Comparison of ENCODE assay signal across 8 mouse cellular contexts in the genomic region with DNA sequence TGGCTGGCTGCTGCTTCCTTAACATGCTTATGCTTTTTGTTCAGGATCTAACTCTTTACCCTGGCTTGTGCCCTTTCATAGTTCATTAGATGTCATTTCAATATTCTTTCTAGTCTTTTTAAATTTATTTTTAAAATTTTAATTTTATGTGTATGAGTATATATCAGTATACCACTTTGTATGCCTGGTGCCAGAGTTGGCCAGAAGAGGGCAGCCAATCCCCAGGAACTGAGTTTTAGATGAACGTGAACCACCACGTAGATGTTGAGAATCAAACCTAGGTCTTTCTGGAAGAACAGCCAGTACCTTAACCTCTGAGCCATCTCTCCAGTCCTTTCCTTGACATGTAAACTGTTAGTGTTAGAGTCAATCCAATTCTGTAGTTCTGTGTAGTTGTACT. TPM values are rescaled to one million over a fixed set of nuclear protein-coding genes. Genes with fewer than 3 reads are reported as not detected.
DNase-seq lines count a peak whose midpoint lies in the region; ATAC-seq and TF ChIP-seq lines count a peak whose summit lies in the region.

No protein-coding gene starts in this region.

- H3K9ac ChIP-seq in hindbrain, postnatal 0 days (replicated peaks; ENCODE audit: low read length) = no peak overlapping the region
- no peak overlapping the region for H3K9ac ChIP-seq in hindbrain, embryonic 14.5 days
- no peak overlapping the region for H3K9ac ChIP-seq in ES-E14 (ENCODE audit: insufficient read depth, low read depth, low read length, poor library complexity, severe bottlenecking)
- no peak overlapping the region for H3K9ac ChIP-seq in liver, embryonic 13.5 days
- no peak overlapping the region for H3K9ac ChIP-seq in hindbrain, embryonic 11.5 days (ENCODE audit: low read depth, low read length)
- H3K9ac ChIP-seq in midbrain, embryonic 13.5 days (replicated peaks) = no peak overlapping the region

- peak; percentile 36 for TF ChIP-seq CTCF in hindbrain, postnatal 0 days (IDR thresholded peaks at IDR 0.05; ENCODE audit: low read depth)

- in situ Hi-C loops in ES-E14 (cut with MboI; ENCODE audit: low sequenced_read_pairs in 2 of 2, unreplicated experiment in 2 of 2) = no loop called here

- H3K27ac ChIP-seq in hindbrain, postnatal 0 days = no peak overlapping the region
- no peak overlapping the region for H3K27ac ChIP-seq in hindbrain, embryonic 14.5 days
- H3K27ac ChIP-seq in ES-E14 (ENCODE audit: insufficient read depth, low read depth, low read length, poor library complexity, severe bottlenecking) = no peak overlapping the region
- H3K27ac ChIP-seq in liver, embryonic 13.5 days = no peak overlapping the region
- no peak overlapping the region for H3K27ac ChIP-seq in hindbrain, embryonic 11.5 days (ENCODE audit: low read depth, low read length)
- H3K27ac ChIP-seq in midbrain, embryonic 13.5 days = no peak overlapping the region

- H3K4me2 ChIP-seq in hindbrain, postnatal 0 days (ENCODE audit: low read depth, low read length) = no peak overlapping the region
- H3K4me2 ChIP-seq in hindbrain, embryonic 14.5 days (replicated peaks) = no peak overlapping the region
- H3K4me2 ChIP-seq in liver, embryonic 13.5 days = no peak overlapping the region
- no peak overlapping the region for H3K4me2 ChIP-seq in hindbrain, embryonic 11.5 days (replicated peaks; ENCODE audit: low read depth, low read length)
- no peak overlapping the region for H3K4me2 ChIP-seq in midbrain, embryonic 13.5 days (replicated peaks)

- H3K4me3 ChIP-seq in hindbrain, postnatal 0 days (ENCODE audit: low read length) = no peak overlapping the region
- no peak overlapping the region for H3K4me3 ChIP-seq in hindbrain, embryonic 14.5 days (replicated peaks; ENCODE audit: low read length)
- H3K4me3 ChIP-seq in ES-E14 (ENCODE audit: insufficient read depth in 1 of 2, low read depth in 1 of 2, low read length in 2 of 2, poor library complexity in 1 of 2, severe bottlenecking in 1 of 2) = no peak overlapping the region
- no peak overlapping the region for H3K4me3 ChIP-seq in liver, embryonic 13.5 days (replicated peaks)
- no peak overlapping the region for H3K4me3 ChIP-seq in hindbrain, embryonic 11.5 days (ENCODE audit: low read depth, low read length)
- H3K4me3 ChIP-seq in midbrain, embryonic 13.5 days (replicated peaks) = no peak overlapping the region

- 0 out of 2 replicates have a peak, but pooled peaks cover 4% of the 10 kb centered on the region for H3K4me1 ChIP-seq in hindbrain, postnatal 0 days (ENCODE audit: insufficient read depth, low read length)
- H3K4me1 ChIP-seq in hindbrain, embryonic 14.5 days (replicated peaks; ENCODE audit: control insufficient read depth, insufficient read depth, low read length) = no peaks in the 10 kb centered on the region
- H3K4me1 ChIP-seq in ES-E14 (ENCODE audit: control insufficient read depth in 2 of 2, insufficient read depth in 2 of 2, low read length in 2 of 2, poor library complexity in 1 of 2) = no peaks in the 10 kb centered on the region
- peaks cover 10% of the 10 kb centered on the region; the same call in 1 of the 2 replicates for H3K4me1 ChIP-seq in liver, embryonic 13.5 days (replicated peaks)
- H3K4me1 ChIP-seq in hindbrain, embryonic 11.5 days (replicated peaks; ENCODE audit: control insufficient read depth, insufficient read depth, low read length) = no peaks in the 10 kb centered on the region
- H3K4me1 ChIP-seq in midbrain, embryonic 13.5 days (replicated peaks) = no peaks in the 10 kb centered on the region

- no peaks in the 10 kb centered on the region for H3K36me3 ChIP-seq in hindbrain, postnatal 0 days (ENCODE audit: insufficient read depth, low read length)
- H3K36me3 ChIP-seq in hindbrain, embryonic 14.5 days (replicated peaks; ENCODE audit: control insufficient read depth, insufficient read depth) = no peaks in the 10 kb centered on the region
- no peaks in the 10 kb centered on the region for H3K36me3 ChIP-seq in ES-E14 (ENCODE audit: control insufficient read depth, insufficient read depth, low read length, poor library complexity, severe bottlenecking)
- H3K36me3 ChIP-seq in liver, embryonic 13.5 days = peaks cover 11% of the 10 kb centered on the region
- no peaks in the 10 kb centered on the region for H3K36me3 ChIP-seq in hindbrain, embryonic 11.5 days (ENCODE audit: control insufficient read depth, insufficient read depth, low read length)
- H3K36me3 ChIP-seq in midbrain, embryonic 13.5 days = no peaks in the 10 kb centered on the region

- no peaks in the 10 kb centered on the region for H3K27me3 ChIP-seq in hindbrain, postnatal 0 days (ENCODE audit: insufficient read depth, low read length)
- no peaks in the 10 kb centered on the region for H3K27me3 ChIP-seq in hindbrain, embryonic 14.5 days (ENCODE audit: control insufficient read depth, insufficient read depth, low read length)
- no peaks in the 10 kb centered on the region for H3K27me3 ChIP-seq in liver, embryonic 13.5 days
- H3K27me3 ChIP-seq in hindbrain, embryonic 11.5 days (ENCODE audit: control insufficient read depth, insufficient read depth, low read length) = no peaks in the 10 kb centered on the region
- H3K27me3 ChIP-seq in midbrain, embryonic 13.5 days = no peaks in the 10 kb centered on the region

- peak; percentile 9 for DNase-seq in hindbrain, postnatal 0 days (ENCODE audit: low spot score)
- no peak for DNase-seq in hindbrain, embryonic 14.5 days (ENCODE audit: low spot score)
- no peak for DNase-seq in ES-E14 (ENCODE audit: low read depth, low spot score)
- DNase-seq in liver, embryonic 13.5 days = no peak
- peak; percentile 18 to 21 for DNase-seq in spleen, postnatal 36 days (ENCODE audit: low spot score in 2 of 2)
- no peak for DNase-seq in hindbrain, embryonic 11.5 days (ENCODE audit: low spot score)
- no peak for DNase-seq in testis, postnatal 10 days (ENCODE audit: low spot score)

- WGBS in hindbrain, postnatal 0 days = 92% methylated on average over 2 of the region's 2 CpGs
- WGBS in hindbrain, embryonic 14.5 days = 95% methylated on average over 2 of the region's 2 CpGs
- 64% methylated on average over 2 of the region's 2 CpGs for WGBS in liver, embryonic 13.5 days (ENCODE audit: insufficient replicate concordance)
- WGBS in hindbrain, embryonic 11.5 days = 90% methylated on average over 2 of the region's 2 CpGs
- WGBS in midbrain, embryonic 13.5 days = 97% methylated on average over 2 of the region's 2 CpGs

- no peak for ATAC-seq in hindbrain, postnatal 0 days
- ATAC-seq in hindbrain, embryonic 14.5 days (ENCODE audit: low FRiP score) = no peak
- ATAC-seq in liver, embryonic 13.5 days (ENCODE audit: low read depth) = peak; percentile 39; the same call in 1 of the 2 replicates
- ATAC-seq in hindbrain, embryonic 11.5 days (ENCODE audit: low FRiP score) = no peak
- no peak for ATAC-seq in midbrain, embryonic 13.5 days

- H3K9me3 ChIP-seq in hindbrain, postnatal 0 days (ENCODE audit: low read length) = no peaks in the 10 kb centered on the region
- no peaks in the 10 kb centered on the region for H3K9me3 ChIP-seq in hindbrain, embryonic 14.5 days (ENCODE audit: control insufficient read depth, low read length)
- no peaks in the 10 kb centered on the region for H3K9me3 ChIP-seq in ES-E14 (ENCODE audit: control insufficient read depth, insufficient read depth, low read depth, low read length)
- no peaks in the 10 kb centered on the region for H3K9me3 ChIP-seq in liver, embryonic 13.5 days (replicated peaks)
- no peaks in the 10 kb centered on the region for H3K9me3 ChIP-seq in hindbrain, embryonic 11.5 days (ENCODE audit: control insufficient read depth, low read length)
- H3K9me3 ChIP-seq in midbrain, embryonic 13.5 days = no peaks in the 10 kb centered on the region

TF ChIP-seq in ES-E14, 5 proteins besides CTCF, POLR2A, EP300 and RAD21:
- no peak for TF ChIP-seq ZNF384 (IDR thresholded peaks at IDR 0.05; ENCODE audit: low read depth, low read length)
- 0 out of 2 replicates have a peak, but pooled peaks have one; percentile 14 for TF ChIP-seq ZC3H11A (IDR thresholded peaks at IDR 0.05; ENCODE audit: borderline replicate concordance, low read depth, low read length)

RNA-seq across cellular contexts. Expression of a gene that starts 14.1 kb away (rescaled TPM):
- total RNA-seq in hindbrain, postnatal 0 days (2014; rRNA removed) = 10.5 and 12.2 TPM in 2 replicates
- polyA plus RNA-seq in hindbrain, postnatal 0 days (2015; fragmentation: Nextera tagmentation; extraction: Ambion mirVana) = 7.8 and 8.5 TPM in 2 replicates
- polyA plus RNA-seq in hindbrain, embryonic 14.5 days (2014; fragmentation: Nextera tagmentation; extraction: Ambion mirVana) = 14.1 and 14.6 TPM in 2 replicates
- 6.5 and 10.9 TPM in 2 replicates for total RNA-seq in ES-E14 (2012; rRNA removed)
- 8.8 and 11.4 TPM in 2 replicates for polyA plus RNA-seq in liver, embryonic 13.5 days (2015; fragmentation: Nextera tagmentation; extraction: Ambion mirVana)
- polyA plus RNA-seq in hindbrain, embryonic 11.5 days (2014; fragmentation: Nextera tagmentation; extraction: Ambion mirVana) = 17.0 and 20.1 TPM in 2 replicates
- 12.0 and 12.1 TPM in 2 replicates for polyA plus RNA-seq in midbrain, embryonic 13.5 days (2015; fragmentation: Nextera tagmentation; extraction: Ambion mirVana)

RNA-seq across cellular contexts. Expression of a gene that starts 30.0 kb away (rescaled TPM):
- total RNA-seq in hindbrain, postnatal 0 days (2014; rRNA removed) = 20.3 and 22.3 TPM in 2 replicates
- polyA plus RNA-seq in hindbrain, postnatal 0 days (2015; fragmentation: Nextera tagmentation; extraction: Ambion mirVana) = 29.7 and 31.5 TPM in 2 replicates
- polyA plus RNA-seq in hindbrain, embryonic 14.5 days (2014; fragmentation: Nextera tagmentation; extraction: Ambion mirVana) = 51.6 and 53.7 TPM in 2 replicates
- total RNA-seq in ES-E14 (2012; rRNA removed) = 11.3 and 18.2 TPM in 2 replicates
- polyA plus RNA-seq in liver, embryonic 13.5 days (2015; fragmentation: Nextera tagmentation; extraction: Ambion mirVana) = 95.8 and 127 TPM in 2 replicates
- 107 and 121 TPM in 2 replicates for polyA plus RNA-seq in hindbrain, embryonic 11.5 days (2014; fragmentation: Nextera tagmentation; extraction: Ambion mirVana)
- 81.8 and 82.1 TPM in 2 replicates for polyA plus RNA-seq in midbrain, embryonic 13.5 days (2015; fragmentation: Nextera tagmentation; extraction: Ambion mirVana)

RNA-seq across cellular contexts. Expression of a gene that starts 58.8 kb away (rescaled TPM):
- total RNA-seq in hindbrain, postnatal 0 days (2014; rRNA removed) = 39.9 and 48.8 TPM in 2 replicates
- 60.7 and 61.8 TPM in 2 replicates for polyA plus RNA-seq in hindbrain, postnatal 0 days (2015; fragmentation: Nextera tagmentation; extraction: Ambion mirVana)
- polyA plus RNA-seq in hindbrain, embryonic 14.5 days (2014; fragmentation: Nextera tagmentation; extraction: Ambion mirVana) = 68.5 and 79.1 TPM in 2 replicates
- total RNA-seq in ES-E14 (2012; rRNA removed) = 37.7 and 54.2 TPM in 2 replicates
- 29.5 and 30.7 TPM in 2 replicates for polyA plus RNA-seq in liver, embryonic 13.5 days (2015; fragmentation: Nextera tagmentation; extraction: Ambion mirVana)
- polyA plus RNA-seq in hindbrain, embryonic 11.5 days (2014; fragmentation: Nextera tagmentation; extraction: Ambion mirVana) = 96.5 and 111 TPM in 2 replicates
- 77.7 and 85.2 TPM in 2 replicates for polyA plus RNA-seq in midbrain, embryonic 13.5 days (2015; fragmentation: Nextera tagmentation; extraction: Ambion mirVana)

Comparison
In these comparisons a context has a peak if more than half of its experiments do, and no peak if none do; other contexts are left out.
1. DNase-seq: peak in hindbrain, postnatal 0 days (single experiment) and spleen, postnatal 36 days (2 of 2); none in hindbrain, embryonic 14.5 days (single experiment), ES-E14 (single experiment), liver, embryonic 13.5 days (single experiment), hindbrain, embryonic 11.5 days (single experiment) and testis, postnatal 10 days (single experiment).